Mouse (Mus musculus) T-helper 1 cell (primary cell): Measurements from ENCODE around the gene Ccdc146.

Experiments
- in situ Hi-C: fragments of 300-600 bp; cut with MboI, MseI; formaldehyde crosslinking; loops from one replicate; pipeline ENCODE4 v1.15.1; 2025; ENCODE audit warnings: high pct_unique_total_duplicates

The Ccdc146 gene

GRCm38 (mm10) chr5:21424614-21425602 is at the start of gene Ccdc146, which contains the start of gene Fam185a:
TSS of gene Ccdc146 (minus strand) at chr5:21424677.
TSS of gene Fam185a (plus strand) at chr5:21424958.
- in situ Hi-C loops: loop anchor here (10.0 kb wide), 1 partner anchor 220 kb away; the partner anchor contains the start of genes Armc10 and Fbxl13

GRCm38 (mm10) chr5:21468100-21468499 is 43.6 kb upstream of the Ccdc146 start:
- in situ Hi-C loops: no loop called here

- in situ Hi-C loops: no loop called here
Observed at GRCm38 (mm10) chr5:21467387-21467786, 42.9 kb upstream of the Ccdc146 start.

- in situ Hi-C loops: no loop called here
Observed at GRCm38 (mm10) chr5:21440833-21441530, 16.5 kb upstream of the Ccdc146 start.

GRCm38 (mm10) chr5:21439446-21440110 is 15.1 kb upstream of the Ccdc146 start:
- in situ Hi-C loops: no loop called here

DNA sequence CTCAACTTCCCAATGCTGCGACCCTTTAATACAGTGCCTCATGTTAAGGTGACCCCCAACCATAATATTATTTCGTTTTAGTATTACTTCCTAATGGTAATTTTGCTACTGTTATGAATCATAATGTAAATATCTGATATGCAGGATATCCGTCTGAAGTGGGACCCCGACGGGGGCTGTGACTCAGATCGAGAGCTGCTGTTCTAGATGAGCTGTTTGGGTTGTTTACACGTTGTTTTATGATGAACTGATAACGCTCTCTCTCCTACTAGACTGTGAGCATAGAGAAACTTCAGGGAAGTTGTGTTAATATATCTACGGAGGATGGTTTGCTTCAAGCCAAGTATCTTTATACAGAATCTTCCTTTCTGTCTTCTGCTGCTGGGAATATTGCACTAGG is 14.0 kb upstream of the Ccdc146 start:
- in situ Hi-C loops: no loop called here

DNA sequence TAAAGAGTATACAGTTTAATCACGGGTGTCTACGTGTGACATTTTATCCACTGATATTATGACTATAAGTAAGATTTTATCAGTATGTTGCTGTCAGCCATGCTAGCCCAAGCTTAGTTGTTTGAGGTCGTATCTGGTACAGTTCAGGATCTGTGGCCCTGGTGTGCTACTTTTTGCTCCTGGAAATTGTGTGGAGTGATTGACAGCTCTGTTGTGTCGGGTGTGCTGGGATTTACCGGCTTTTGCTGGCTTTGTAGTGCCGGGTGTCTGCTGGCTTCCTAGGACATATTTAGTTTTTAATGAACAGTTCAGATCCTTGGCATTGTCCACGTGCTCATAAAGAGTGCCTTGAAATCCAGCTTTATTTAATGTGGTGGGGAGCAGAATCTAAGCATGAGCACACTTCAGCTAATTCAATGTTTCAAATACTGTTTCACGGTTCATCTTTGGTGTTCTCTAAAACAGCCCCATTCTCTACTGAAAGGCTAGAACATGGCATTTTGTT is 12.0 kb upstream of the Ccdc146 start:
- in situ Hi-C loops: no loop called here

GRCm38 (mm10) chr5:21434148-21434929 is 9.9 kb upstream of the Ccdc146 start:
- in situ Hi-C loops: no loop called here

- in situ Hi-C loops: loop anchor here (10.0 kb wide), 1 partner anchor 218 kb away; the partner anchor contains the start of genes Armc10 and Fbxl13
Observed at GRCm38 (mm10) chr5:21426666-21427065, 2.2 kb upstream of the Ccdc146 start.

DNA sequence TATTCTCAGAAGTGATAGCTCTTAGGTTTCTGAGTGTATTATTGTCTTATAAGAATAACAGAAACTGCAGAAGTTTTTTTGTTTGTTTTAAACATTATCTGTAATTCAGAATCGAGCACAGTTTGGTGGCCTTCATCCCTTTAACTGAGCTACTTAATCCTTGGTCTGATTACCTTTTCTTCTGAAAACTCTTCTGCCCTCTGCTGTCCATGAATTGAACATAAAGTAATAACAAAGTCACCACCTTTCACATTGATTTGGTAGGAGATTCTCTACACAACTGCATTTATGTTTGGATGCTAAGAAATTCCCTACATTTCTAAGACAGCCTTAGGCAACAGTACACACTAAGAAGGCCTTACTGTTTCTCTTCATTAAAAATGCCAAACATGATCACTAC is 3.9 kb downstream of the Ccdc146 start:
- in situ Hi-C loops: loop anchor here (10.0 kb wide), 1 partner anchor 224 kb away; the partner anchor contains the start of genes Armc10 and Fbxl13

GRCm38 (mm10) chr5:21418613-21419012 is 5.9 kb downstream of the Ccdc146 start:
- in situ Hi-C loops: loop anchor here (5.0 kb wide), 2 partner anchors 86 to 156 kb away; no protein-coding TSS in a partner anchor

DNA sequence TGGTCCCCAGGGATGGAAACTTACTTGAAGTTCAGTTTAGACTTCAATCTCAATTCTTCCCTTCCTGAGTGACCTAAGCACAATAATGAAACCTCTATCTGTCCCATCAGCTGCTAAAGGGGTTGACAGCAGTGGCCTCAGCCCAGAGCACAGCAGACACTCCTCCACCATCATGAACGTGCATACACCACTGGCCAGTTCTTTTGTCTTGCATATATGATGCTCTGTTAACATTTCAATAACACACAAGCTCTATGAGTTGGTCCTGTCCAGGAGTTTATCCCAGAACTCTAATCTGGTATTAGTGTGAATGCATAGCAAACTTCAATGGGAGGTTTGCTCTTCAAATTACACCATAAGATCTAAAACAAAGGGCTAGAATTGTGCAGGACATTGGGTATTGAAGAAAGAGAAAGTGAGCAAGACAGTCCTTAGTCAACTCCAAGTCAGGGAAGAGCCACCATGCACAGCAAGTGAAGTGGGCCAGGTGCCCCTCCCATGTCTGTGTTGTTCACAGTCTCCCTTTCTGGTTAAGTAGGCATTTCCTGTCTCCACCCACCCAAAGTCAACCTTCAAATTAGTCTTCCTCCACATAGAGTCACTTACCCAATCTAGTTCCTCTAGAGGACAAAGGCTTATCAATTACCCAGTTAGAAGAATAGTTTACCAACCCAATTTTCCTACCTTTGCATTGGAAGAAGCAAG is 10.2 kb downstream of the Ccdc146 start:
- in situ Hi-C loops: no loop called here

- in situ Hi-C loops: no loop called here
Observed at GRCm38 (mm10) chr5:21413322-21413721, 11.2 kb downstream of the Ccdc146 start.

DNA sequence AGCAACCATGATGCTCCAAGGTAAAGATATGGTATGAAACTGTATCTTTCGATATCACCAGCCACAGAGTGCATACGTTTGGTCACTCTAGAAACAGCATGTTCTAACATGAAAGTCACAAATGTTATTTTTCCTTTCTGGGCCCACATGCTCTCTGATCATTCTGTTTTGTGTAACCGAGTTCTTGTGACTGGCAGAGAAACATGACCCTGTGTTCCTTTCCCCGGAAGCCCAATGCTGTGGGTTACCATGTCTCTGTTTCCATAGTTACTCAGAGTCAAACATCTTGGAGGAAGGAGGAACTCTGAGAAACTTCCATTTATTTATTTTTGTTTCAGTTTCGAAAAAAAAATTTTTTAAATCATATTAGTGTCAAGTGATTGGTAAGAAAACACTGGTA is 12.4 kb downstream of the Ccdc146 start:
- in situ Hi-C loops: no loop called here

DNA sequence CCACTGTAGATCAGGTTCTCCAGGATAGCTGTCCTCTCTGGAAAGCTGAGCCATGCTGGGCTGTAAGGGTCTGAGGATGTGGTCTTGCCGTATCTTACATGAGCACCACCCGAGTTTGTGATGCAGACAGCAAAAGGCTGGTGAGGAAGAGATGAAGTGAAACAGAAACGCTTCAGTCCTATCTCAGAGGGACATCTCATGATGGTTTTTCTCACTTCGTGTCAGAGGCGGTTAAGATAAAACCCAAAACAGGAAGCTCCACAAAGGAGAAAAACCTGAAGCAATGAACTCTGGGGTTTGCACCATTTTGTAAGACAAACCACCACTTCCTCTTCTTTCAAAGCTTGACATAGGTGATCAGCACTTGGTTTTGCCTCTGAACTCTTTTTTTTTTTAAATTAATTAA is 13.2 kb downstream of the Ccdc146 start:
- in situ Hi-C loops: no loop called here

DNA sequence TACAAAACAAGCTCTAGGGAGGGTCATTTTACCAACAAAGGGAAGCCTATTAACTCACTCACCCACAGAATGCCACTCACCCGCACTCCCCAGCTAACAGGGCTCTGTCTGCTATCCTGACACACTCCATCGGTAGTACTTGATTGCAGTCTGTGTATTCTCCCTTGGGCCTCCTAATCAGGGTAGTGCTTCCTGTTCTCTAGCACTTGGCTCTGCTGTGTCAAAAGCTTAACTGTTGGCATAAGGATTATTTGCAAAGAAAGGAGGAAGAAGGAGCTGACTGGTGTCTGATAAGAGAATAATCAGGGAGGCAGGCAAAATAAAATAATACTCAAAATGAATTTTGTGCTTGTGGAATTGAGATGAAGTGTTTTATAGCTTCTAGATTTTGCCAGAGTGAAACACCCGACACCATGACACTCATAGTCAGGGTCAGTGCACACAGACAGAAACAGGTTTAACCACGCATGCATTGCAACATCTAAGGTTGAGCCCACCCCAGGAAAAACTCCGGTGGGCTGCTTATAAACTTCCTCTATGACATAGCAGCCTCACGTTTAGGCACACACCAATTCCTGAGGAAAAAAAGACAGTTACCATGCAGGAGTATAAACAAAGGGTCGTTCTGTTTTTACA is 29.2 kb downstream of the Ccdc146 start:
- in situ Hi-C loops: no loop called here

DNA sequence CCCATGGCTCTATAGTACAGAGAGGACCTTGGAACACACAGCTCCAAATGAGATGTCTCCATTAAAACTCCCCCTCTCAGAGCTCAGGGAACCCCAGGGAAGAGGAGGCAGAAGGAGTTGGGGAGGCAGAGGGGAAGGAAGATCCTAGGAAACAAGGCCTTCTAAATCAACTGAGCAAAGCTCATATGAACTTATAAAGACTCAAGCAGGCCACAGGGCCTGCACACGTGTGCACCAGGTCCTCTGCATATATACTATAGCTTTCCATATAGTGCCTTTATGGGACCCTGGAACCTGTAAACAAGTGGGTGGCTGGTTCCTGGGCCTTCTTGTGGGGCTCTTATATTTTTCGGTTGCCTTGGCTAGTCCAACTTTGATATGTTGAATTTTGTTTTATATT is 29.9 kb downstream of the Ccdc146 start:
- in situ Hi-C loops: no loop called here

DNA sequence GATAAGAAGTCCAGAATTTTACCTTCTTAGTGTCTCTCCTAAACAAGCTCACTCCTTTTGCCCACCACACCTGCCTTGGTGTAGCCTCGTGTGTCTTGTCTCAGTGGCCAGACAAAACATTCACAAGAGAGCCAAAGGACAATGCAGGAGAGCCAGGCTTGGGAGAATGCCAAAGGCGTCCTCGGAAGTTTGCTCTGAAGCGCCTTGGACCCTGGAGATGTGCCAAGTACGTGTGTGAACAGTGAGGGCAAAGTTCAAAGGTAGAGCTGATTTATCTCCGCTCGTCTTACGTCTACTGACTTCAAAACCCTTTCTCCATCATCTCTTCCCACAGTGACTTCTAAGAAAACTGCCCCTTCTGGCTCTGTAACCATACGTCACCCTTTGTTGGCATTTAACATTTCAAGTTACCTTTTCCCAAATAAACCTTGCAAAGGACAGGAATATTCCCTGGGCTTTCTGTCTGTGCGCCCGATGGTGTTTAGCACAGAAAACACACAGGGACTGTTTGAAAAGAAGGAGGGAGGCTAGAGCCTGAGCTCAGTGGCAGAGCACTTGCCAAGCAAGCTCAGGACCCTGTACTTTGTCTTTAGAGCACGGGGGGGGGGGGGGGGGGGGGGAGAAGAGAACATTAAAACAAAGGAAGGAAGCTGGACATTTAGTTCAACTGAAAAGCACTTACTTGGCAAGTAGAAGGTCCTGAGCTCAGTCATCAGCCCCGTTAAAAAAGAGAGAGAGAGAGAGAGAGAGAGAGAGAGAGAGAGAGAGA is 32.7 kb downstream of the Ccdc146 start:
- in situ Hi-C loops: no loop called here

DNA sequence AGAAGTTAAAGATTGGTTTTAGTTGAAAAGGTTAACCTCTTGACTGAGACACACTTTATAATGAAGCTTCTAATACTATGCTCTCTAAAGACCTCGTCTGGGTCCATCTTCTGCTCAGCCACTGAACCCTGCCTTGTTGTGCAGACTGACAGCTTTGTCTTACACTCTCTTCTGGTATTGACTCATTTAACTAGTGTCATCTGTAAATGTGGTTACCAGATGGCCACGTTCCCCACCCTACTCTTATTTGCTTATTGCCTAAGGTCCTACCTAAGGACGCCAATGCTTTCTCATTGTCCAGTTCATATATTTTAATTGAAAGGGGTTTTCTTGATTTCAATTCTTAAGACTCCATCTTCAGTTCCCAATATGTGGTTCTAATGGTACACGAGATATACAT is 35.6 kb downstream of the Ccdc146 start:
- in situ Hi-C loops: no loop called here
